Mouse (Mus musculus) heart, embryonic 12.5 days (tissue): ENCODE measurements around the gene Tbc1d10b. TPM values are rescaled to one million over a fixed set of nuclear protein-coding genes. Genes with fewer than 3 reads are reported as not detected.
"Not testable (repeated sequence)": the region's sequence is repeated elsewhere in the genome, so short reads cannot be mapped to it uniquely, and the experiment has no call there.

Source experiments
- ATAC-seq: fragments of 200-750 bp; cut with Nextera tagmentation; 2 replicates; pipeline ENCODE4 v1.8.0; 2017; ENCODE audit warnings: moderate TSS enrichment, moderate library complexity; ENCODE audit not compliant: insufficient number of reproducible peaks, low FRiP score
- H3K27ac ChIP-seq: fragments of 300-500 bp; sonication (generic); 2 replicates; pipeline ENCODE4 v1.5.1; 2016; ENCODE audit warnings: mild to moderate bottlenecking, moderate library complexity; ENCODE audit not compliant: poor library complexity, severe bottlenecking
- H3K27me3 ChIP-seq: fragments of 300-500 bp; sonication (generic); replicated peaks from 2 replicates; pipeline ENCODE4 v1.6.1; 2016; ENCODE audit warnings: mild to moderate bottlenecking, moderate library complexity
- H3K36me3 ChIP-seq: fragments of 300-500 bp; sonication (generic); 2 replicates; pipeline ENCODE4 v1.6.1; 2016; ENCODE audit warnings: mild to moderate bottlenecking, moderate library complexity
- H3K4me1 ChIP-seq: fragments of 300-500 bp; sonication (generic); replicated peaks from 2 replicates; pipeline ENCODE4 v1.6.1; 2016; ENCODE audit warnings: mild to moderate bottlenecking
- H3K4me2 ChIP-seq: fragments of 300-500 bp; sonication (generic); 2 replicates; pipeline ENCODE4 v1.6.1; 2016; ENCODE audit warnings: mild to moderate bottlenecking, moderate library complexity
- H3K4me3 ChIP-seq: fragments of 300-500 bp; sonication (generic); 2 replicates; pipeline ENCODE4 v1.5.1; 2016; ENCODE audit warnings: mild to moderate bottlenecking
- H3K9ac ChIP-seq: fragments of 300-500 bp; sonication (generic); 2 replicates; pipeline ENCODE4 v1.6.1; 2016; ENCODE audit warnings: mild to moderate bottlenecking, moderate library complexity
- H3K9me3 ChIP-seq: fragments of 300-500 bp; sonication (generic); replicated peaks from 2 replicates; pipeline ENCODE4 v1.6.1; 2016; ENCODE audit warnings: mild to moderate bottlenecking, moderate library complexity
- WGBS: fragments of 180-500 bp; shearing (Covaris S2); methylation state at CpG from one replicate; pipeline ENCODE4 v1.1.7; 2016; 5-methylcytosine and 5-hydroxymethylcytosine counted together
- polyA plus RNA-seq: library from polyadenylated mRNA; unstranded; fragments of >200 nt; fragmentation: Nextera tagmentation; extraction: Ambion mirVana; gene quantifications from 2 replicates; pipeline ENCODE4 v1.2.1, GENCODE M21; 2016

Tbc1d10b gene
- polyA plus RNA-seq, 1 experiment from 2014 or later, result 32.3 TPM

DNA sequence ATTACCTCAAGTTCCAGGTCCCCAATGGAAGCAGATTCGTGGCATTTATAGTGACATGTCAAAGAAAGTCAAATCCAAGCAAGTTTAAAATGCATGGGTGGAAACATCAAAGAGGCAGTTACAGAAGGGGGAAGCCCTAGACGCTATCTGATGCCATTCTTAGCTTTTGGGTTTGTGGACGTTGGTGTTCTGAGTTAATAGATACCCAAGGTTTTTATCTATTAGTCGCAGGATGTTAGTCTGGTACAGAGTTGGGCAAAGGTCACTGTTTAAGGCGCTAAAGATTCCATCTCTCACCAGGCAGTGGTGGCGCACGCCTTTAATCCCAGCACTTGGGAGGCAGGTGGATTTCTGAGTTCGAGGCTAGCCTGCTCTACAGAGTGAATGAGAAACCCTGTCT is 24.9 kb downstream of the Tbc1d10b start:
- WGBS, result 67% methylated on average over 8 of the region's 8 CpGs
- H3K36me3 ChIP-seq, result no peaks in the 10 kb centered on the region
- H3K9ac ChIP-seq, result no peak overlapping the region
- H3K27ac ChIP-seq, result no peak overlapping the region
- no peaks in the 10 kb centered on the region for H3K27me3 ChIP-seq
- H3K4me3 ChIP-seq, result no peak overlapping the region
- no peaks in the 10 kb centered on the region for H3K4me1 ChIP-seq
- no peak overlapping the region for H3K4me2 ChIP-seq
- no peaks in the 10 kb centered on the region for H3K9me3 ChIP-seq
- ATAC-seq, result no peak

DNA sequence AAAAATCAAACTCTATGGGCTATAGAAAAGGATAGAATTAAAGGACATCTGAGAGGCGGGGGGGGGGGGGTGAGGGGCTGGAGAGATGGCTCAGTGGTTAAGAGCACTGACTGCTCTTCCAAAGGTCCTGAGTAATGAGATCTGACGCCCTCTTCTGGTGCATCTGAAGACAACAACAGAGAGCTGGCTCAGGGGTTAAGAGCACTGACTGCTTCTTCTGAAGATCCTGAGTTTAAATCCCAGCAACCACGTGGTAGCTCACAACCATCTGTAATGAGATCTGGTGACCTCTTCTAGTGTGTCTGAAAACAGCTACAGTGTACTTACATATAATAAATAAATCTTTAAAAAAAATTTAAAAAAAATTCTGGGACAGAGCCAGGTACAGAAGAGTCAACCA is 26.5 kb downstream of the Tbc1d10b start:
- not testable (repeated sequence) for H3K4me3 ChIP-seq, H3K36me3 ChIP-seq, H3K4me1 ChIP-seq, H3K9me3 ChIP-seq, H3K9ac ChIP-seq, ATAC-seq, H3K27ac ChIP-seq, H3K27me3 ChIP-seq, H3K4me2 ChIP-seq
- WGBS, result 35% methylated on average over 3 of the region's 3 CpGs

GRCm38 (mm10) chr7:127180783-127181182 is 27.5 kb downstream of the Tbc1d10b start:
- Histone ChIP-seq H3K9ac (no peak overlapping the region), H3K4me1 (no peaks in the 10 kb centered on the region), H3K36me3 (no peaks in the 10 kb centered on the region), H3K27ac (no peak overlapping the region), H3K4me3 (no peak overlapping the region), H3K27me3 (no peaks in the 10 kb centered on the region), H3K9me3 (no peaks in the 10 kb centered on the region), H3K4me2 (no peak overlapping the region)
- ATAC-seq, result no peak
- 65% methylated on average over 2 of the region's 2 CpGs for WGBS

DNA sequence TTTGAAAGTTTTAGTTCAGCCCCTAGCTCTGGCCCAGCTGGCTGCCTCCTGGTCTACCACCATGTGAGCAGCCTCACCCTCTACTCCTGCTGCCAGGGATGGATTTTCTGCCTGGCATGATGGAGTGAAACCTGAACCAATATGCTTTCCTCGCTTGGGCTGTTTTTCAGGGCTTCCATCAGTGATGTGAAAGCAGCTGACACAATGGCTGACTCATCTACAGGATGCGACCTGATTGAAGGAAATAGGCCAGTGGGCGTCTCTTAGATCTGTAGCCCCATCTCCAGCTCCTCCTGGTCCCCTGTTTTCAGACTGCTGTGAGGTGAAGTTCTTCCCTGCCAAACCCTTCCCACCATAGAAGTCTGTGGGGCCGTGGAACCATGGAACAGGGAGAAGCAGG is 31.3 kb downstream of the Tbc1d10b start:
- H3K27ac ChIP-seq, result no peak overlapping the region
- 57% methylated on average over 4 of the region's 4 CpGs for WGBS

GRCm38 (mm10) chr7:127166501-127166900 is 41.8 kb downstream of the Tbc1d10b start:
- H3K4me2 ChIP-seq, result no peak overlapping the region
- H3K36me3 ChIP-seq, result no peaks in the 10 kb centered on the region
- no peaks in the 10 kb centered on the region; the same call in 1 of the 2 replicates for H3K27me3 ChIP-seq
- H3K4me3 ChIP-seq, result no peak overlapping the region
- H3K9ac ChIP-seq, result no peak overlapping the region
- 0 out of 2 replicates have a peak, but pooled peaks cover 2% of the 10 kb centered on the region for H3K9me3 ChIP-seq
- WGBS, result 76% methylated on average over 5 of the region's 5 CpGs
- no peak overlapping the region for H3K27ac ChIP-seq
- no peak for ATAC-seq
- no peaks in the 10 kb centered on the region for H3K4me1 ChIP-seq

More for the DNA sequence above, 31.3 kb downstream of the Tbc1d10b start:
- no peaks in the 10 kb centered on the region for H3K4me1 ChIP-seq
- H3K27me3 ChIP-seq, result no peaks in the 10 kb centered on the region
- no peak overlapping the region for H3K9ac ChIP-seq
- H3K36me3 ChIP-seq, result no peaks in the 10 kb centered on the region
- no peak overlapping the region for H3K4me2 ChIP-seq
- peaks cover 5% of the 10 kb centered on the region; the same call in 1 of the 2 replicates for H3K9me3 ChIP-seq
- no peak overlapping the region for H3K4me3 ChIP-seq
- ATAC-seq, result no peak

- Histone ChIP-seq H3K9ac (no peak overlapping the region), H3K4me2 (no peak overlapping the region), H3K9me3 (0 out of 2 replicates have a peak, but pooled peaks cover 2% of the 10 kb centered on the region), H3K4me3 (no peak overlapping the region), H3K36me3 (no peaks in the 10 kb centered on the region), H3K4me1 (no peaks in the 10 kb centered on the region), H3K27me3 (no peaks in the 10 kb centered on the region; the same call in 1 of the 2 replicates), H3K27ac (no peak overlapping the region)
- 81% methylated on average over 12 of the region's 12 CpGs for WGBS
- no peak for ATAC-seq
Observed at GRCm38 (mm10) chr7:127165607-127166493, 42.4 kb downstream of the Tbc1d10b start.

DNA sequence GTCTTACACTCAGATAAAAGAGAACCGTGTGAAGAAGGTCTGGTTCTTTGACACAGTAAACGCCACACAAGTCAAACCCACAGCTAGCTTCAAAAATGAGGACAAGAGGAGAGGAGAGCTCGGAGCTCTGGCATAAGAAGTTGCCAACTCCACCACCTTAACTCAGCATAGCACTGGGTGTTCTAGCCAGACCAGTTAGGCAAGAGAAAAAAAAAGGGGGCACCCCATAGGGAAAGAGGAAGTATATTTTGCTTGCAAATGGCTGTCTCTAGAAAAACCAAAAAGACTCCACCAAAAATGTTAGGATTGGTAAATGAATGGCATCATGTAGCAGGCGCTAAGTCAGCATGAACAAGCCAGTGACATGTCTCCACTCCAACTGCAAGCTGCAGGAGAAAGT is 44.3 kb downstream of the Tbc1d10b start:
- ATAC-seq, result no peak
- Histone ChIP-seq H3K4me2 (no peak overlapping the region), H3K9ac (no peak overlapping the region), H3K4me3 (no peak overlapping the region), H3K27ac (no peak overlapping the region), H3K4me1 (no peaks in the 10 kb centered on the region), H3K36me3 (no peaks in the 10 kb centered on the region), H3K9me3 (0 out of 2 replicates have a peak, but pooled peaks cover 2% of the 10 kb centered on the region), H3K27me3 (no peaks in the 10 kb centered on the region; the same call in 1 of the 2 replicates)
- WGBS, result 75% methylated on average over 4 of the region's 4 CpGs

GRCm38 (mm10) chr7:127162546-127162945 is 45.7 kb downstream of the Tbc1d10b start:
- ATAC-seq, result no peak

DNA sequence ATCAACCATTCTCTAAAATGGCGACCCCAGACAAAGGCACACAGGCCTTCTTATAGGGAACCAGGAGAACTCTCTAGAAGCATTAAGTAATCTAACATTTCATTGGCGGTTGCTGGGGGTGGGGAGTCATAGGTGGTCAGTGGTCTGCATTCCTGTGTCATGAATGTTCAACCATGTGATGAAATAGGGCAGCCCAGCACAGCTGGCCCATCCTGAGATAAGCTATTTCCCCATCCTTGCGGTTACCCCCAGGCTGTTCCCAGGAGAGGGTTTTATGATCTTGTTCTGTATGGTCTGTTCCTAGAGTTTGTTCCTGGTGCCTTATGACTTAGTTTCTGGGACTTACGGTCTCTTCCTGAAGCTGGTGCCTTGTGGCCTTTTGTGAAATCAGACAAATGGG is 50.7 kb downstream of the Tbc1d10b start:
- Histone ChIP-seq H3K4me2 (no peak overlapping the region), H3K27me3 (no peaks in the 10 kb centered on the region; the same call in 1 of the 2 replicates), H3K4me1 (peaks cover 3% of the 10 kb centered on the region), H3K4me3 (no peak overlapping the region), H3K36me3 (no peaks in the 10 kb centered on the region), H3K9ac (no peak overlapping the region), H3K9me3 (no peaks in the 10 kb centered on the region), H3K27ac (no peak overlapping the region)
- WGBS, result 65% methylated on average over 4 of the region's 4 CpGs
- ATAC-seq, result no peak

More at GRCm38 (mm10) chr7:127162546-127162945, 45.7 kb downstream of the Tbc1d10b start:
- WGBS, result 78% methylated on average over 5 of the region's 5 CpGs
- no peak overlapping the region for H3K9ac ChIP-seq
- H3K4me2 ChIP-seq, result no peak overlapping the region
- H3K27me3 ChIP-seq, result no peaks in the 10 kb centered on the region; the same call in 1 of the 2 replicates
- no peaks in the 10 kb centered on the region for H3K36me3 ChIP-seq
- no peak overlapping the region for H3K4me3 ChIP-seq
- H3K27ac ChIP-seq, result no peak overlapping the region
- 0 out of 2 replicates have a peak, but pooled peaks cover 2% of the 10 kb centered on the region for H3K9me3 ChIP-seq
- H3K4me1 ChIP-seq, result no peaks in the 10 kb centered on the region

- Histone ChIP-seq H3K27me3 (no peaks in the 10 kb centered on the region), H3K9ac (no peak overlapping the region), H3K4me2 (no peak overlapping the region), H3K36me3 (no peaks in the 10 kb centered on the region), H3K4me1 (peaks cover 7% of the 10 kb centered on the region), H3K27ac (no peak overlapping the region; the same call in 1 of the 2 replicates), H3K4me3 (no peak overlapping the region), H3K9me3 (no peaks in the 10 kb centered on the region)
- 41% methylated on average over 3 of the region's 3 CpGs for WGBS
- ATAC-seq, result no peak
Observed at GRCm38 (mm10) chr7:127153477-127153876, 54.8 kb downstream of the Tbc1d10b start.

DNA sequence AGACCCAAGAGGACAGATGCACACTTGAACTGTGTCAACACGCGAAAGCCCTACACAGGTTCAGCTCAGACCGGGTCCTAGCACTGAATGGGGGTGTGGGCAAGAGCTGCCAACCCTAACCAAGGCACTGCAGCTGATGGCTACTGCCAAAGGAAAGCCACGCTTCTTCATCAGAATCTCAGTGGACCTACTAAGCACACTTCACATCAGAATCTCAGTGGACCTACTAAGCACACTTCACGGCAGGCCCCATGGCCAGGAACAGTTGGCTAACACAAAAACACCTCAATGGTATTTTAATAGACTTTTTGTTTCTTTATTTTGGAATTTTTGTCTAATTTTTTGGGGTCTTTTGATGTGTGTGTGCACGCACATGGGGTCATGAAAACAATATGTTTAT is 55.8 kb downstream of the Tbc1d10b start:
- Histone ChIP-seq H3K4me3 (no peak overlapping the region), H3K36me3 (no peaks in the 10 kb centered on the region), H3K9ac (no peak overlapping the region), H3K9me3 (no peaks in the 10 kb centered on the region), H3K27ac (no peak overlapping the region), H3K4me1 (peaks cover 16% of the 10 kb centered on the region), H3K4me2 (no peak overlapping the region), H3K27me3 (no peaks in the 10 kb centered on the region)
- WGBS, result 87% methylated on average over 6 of the region's 6 CpGs
- ATAC-seq, result no peak
